Mouse (Mus musculus): ENCODE data around the gene Heg1.

Heg1 gene

GRCm38 (mm10) chr16:33684162-33684702 is at the start of gene Heg1:
Gene Heg1, plus strand, starts transcription at chr16:33684370.
- DNase-seq: peak; percentile 87

GRCm38 (mm10) chr16:33635836-33636595 is 48.2 kb upstream of the Heg1 start:
- DNase-seq: no peak

GRCm38 (mm10) chr16:33641779-33642178 is 42.4 kb upstream of the Heg1 start:
- DNase-seq: no peak

GRCm38 (mm10) chr16:33653116-33653515 is 31.1 kb upstream of the Heg1 start:
- no peak for DNase-seq

- DNase-seq: no peak
Observed at GRCm38 (mm10) chr16:33655443-33655842, 28.7 kb upstream of the Heg1 start.

GRCm38 (mm10) chr16:33657191-33657590 is 27.0 kb upstream of the Heg1 start:
- no peak for DNase-seq

GRCm38 (mm10) chr16:33658121-33658520 is 26.0 kb upstream of the Heg1 start:
- DNase-seq: no peak

GRCm38 (mm10) chr16:33659521-33659920 is 24.6 kb upstream of the Heg1 start:
- DNase-seq: no peak

GRCm38 (mm10) chr16:33660125-33660524 is 24.0 kb upstream of the Heg1 start:
- DNase-seq: peak; percentile 6

- no peak for DNase-seq
Observed at GRCm38 (mm10) chr16:33662841-33663240, 21.3 kb upstream of the Heg1 start.

- DNase-seq: no peak
Observed at GRCm38 (mm10) chr16:33666226-33666625, 17.9 kb upstream of the Heg1 start.

- no peak for DNase-seq
Observed at GRCm38 (mm10) chr16:33666985-33667538, 17.1 kb upstream of the Heg1 start.

GRCm38 (mm10) chr16:33668448-33668847 is 15.7 kb upstream of the Heg1 start:
- DNase-seq: no peak

GRCm38 (mm10) chr16:33669072-33669471 is 15.1 kb upstream of the Heg1 start:
- DNase-seq: no peak

GRCm38 (mm10) chr16:33670340-33670739 is 13.8 kb upstream of the Heg1 start:
- no peak for DNase-seq

- no peak for DNase-seq
Observed at GRCm38 (mm10) chr16:33670933-33671332, 13.2 kb upstream of the Heg1 start.

- no peak for DNase-seq
Observed at GRCm38 (mm10) chr16:33672188-33672587, 12.0 kb upstream of the Heg1 start.

- DNase-seq: no peak
Observed at GRCm38 (mm10) chr16:33672643-33673042, 11.5 kb upstream of the Heg1 start.

GRCm38 (mm10) chr16:33673530-33674109 is 10.6 kb upstream of the Heg1 start:
- DNase-seq: peak; percentile 57

- DNase-seq: no peak
Observed at GRCm38 (mm10) chr16:33675151-33675847, 8.9 kb upstream of the Heg1 start.

GRCm38 (mm10) chr16:33675848-33676184 is 8.4 kb upstream of the Heg1 start:
- no peak for DNase-seq

- DNase-seq: no peak
Observed at GRCm38 (mm10) chr16:33676347-33677312, 7.5 kb upstream of the Heg1 start.
